Mouse (Mus musculus) right cerebral cortex, adult 18-20 months (tissue): Measurements from ENCODE around the gene Zdhhc14.

Experiments used
- DNase-seq: peaks from one replicate; pipeline ENCODE4 v3.0.0; 2022; ENCODE audit warnings: mixed read lengths

Gene Zdhhc14

GRCm38 (mm10) chr17:5746378-5746777, 254.0 kb downstream of the Zdhhc14 start:
- DNase-seq = no peak

GRCm38 (mm10) chr17:5747539-5748500, 255.5 kb downstream of the Zdhhc14 start:
- no peak for DNase-seq

GRCm38 (mm10) chr17:5748501-5748894, 256.1 kb downstream of the Zdhhc14 start:
- DNase-seq = no peak

GRCm38 (mm10) chr17:5750278-5750677, 257.9 kb downstream of the Zdhhc14 start:
- DNase-seq = no peak

GRCm38 (mm10) chr17:5751066-5751465, 258.7 kb downstream of the Zdhhc14 start:
- no peak for DNase-seq

GRCm38 (mm10) chr17:5752322-5752715, 260.0 kb downstream of the Zdhhc14 start:
- no peak for DNase-seq

GRCm38 (mm10) chr17:5752716-5753585, 260.6 kb downstream of the Zdhhc14 start:
- peak; percentile 73 for DNase-seq

- no peak for DNase-seq
Observed at GRCm38 (mm10) chr17:5755489-5755888, 263.1 kb downstream of the Zdhhc14 start.

- no peak for DNase-seq
Observed at GRCm38 (mm10) chr17:5756065-5756464, 263.7 kb downstream of the Zdhhc14 start.

- DNase-seq = no peak
Observed at GRCm38 (mm10) chr17:5756855-5757254, 264.5 kb downstream of the Zdhhc14 start.

GRCm38 (mm10) chr17:5763768-5764167, 271.4 kb downstream of the Zdhhc14 start:
- DNase-seq = no peak

GRCm38 (mm10) chr17:5764270-5764669, 271.9 kb downstream of the Zdhhc14 start:
- DNase-seq = no peak

GRCm38 (mm10) chr17:5765746-5766145, 273.4 kb downstream of the Zdhhc14 start:
- DNase-seq = no peak

GRCm38 (mm10) chr17:5768164-5768705, 275.9 kb downstream of the Zdhhc14 start:
- DNase-seq = no peak

- DNase-seq = no peak
Observed at GRCm38 (mm10) chr17:5768810-5769520, 276.6 kb downstream of the Zdhhc14 start.

- DNase-seq = no peak
Observed at GRCm38 (mm10) chr17:5769776-5770175, 277.4 kb downstream of the Zdhhc14 start.

- peak; percentile 51 for DNase-seq
Observed at GRCm38 (mm10) chr17:5770265-5771249, 278.2 kb downstream of the Zdhhc14 start.

- DNase-seq = no peak
Observed at GRCm38 (mm10) chr17:5780213-5780975, 288.0 kb downstream of the Zdhhc14 start.

GRCm38 (mm10) chr17:5785238-5785637, 292.9 kb downstream of the Zdhhc14 start:
- no peak for DNase-seq

GRCm38 (mm10) chr17:5792164-5792791, 299.9 kb downstream of the Zdhhc14 start:
- DNase-seq = no peak
